Mouse (Mus musculus) embryonic facial prominence, embryonic 11.5 days (tissue): ENCODE results near the gene Flt3l. TPM values are rescaled to one million over a fixed set of nuclear protein-coding genes. Genes with fewer than 3 reads are reported as not detected.
"Not testable (repeated sequence)": the region's sequence is repeated elsewhere in the genome, so short reads cannot be mapped to it uniquely, and the experiment has no call there.

Experiments used
- ATAC-seq: fragments of 200-750 bp; cut with Nextera tagmentation; replicated peaks from 2 replicates; pipeline ENCODE4 v1.8.0; 2017; ENCODE audit warnings: low read depth; ENCODE audit not compliant: insufficient number of reproducible peaks, low FRiP score, low TSS enrichment
- DNase-seq: peaks from one replicate; pipeline ENCODE4 v3.0.0-alpha.2; 2015; ENCODE audit warnings: low spot score
- H3K27ac ChIP-seq: fragments of 300-500 bp; sonication (generic); replicated peaks from 2 replicates; pipeline ENCODE4 v1.5.1; 2014; ENCODE audit warnings: mild to moderate bottlenecking, low read depth, low read length, control low read depth
- H3K27me3 ChIP-seq: fragments of 300-500 bp; sonication (generic); 2 replicates; pipeline ENCODE4 v1.6.1; 2014; ENCODE audit warnings: mild to moderate bottlenecking, low read length, moderate library complexity, mixed read lengths; ENCODE audit not compliant: control insufficient read depth, insufficient read depth
- H3K36me3 ChIP-seq: fragments of 300-500 bp; sonication (generic); replicated peaks from 2 replicates; pipeline ENCODE4 v1.6.1; 2014; ENCODE audit warnings: low read depth, mild to moderate bottlenecking, low read length, moderate library complexity, mixed read lengths; ENCODE audit not compliant: control insufficient read depth, insufficient read depth
- H3K4me1 ChIP-seq: fragments of 300-500 bp; sonication (generic); 2 replicates; pipeline ENCODE4 v1.6.1; 2014; ENCODE audit warnings: low read length, mixed read lengths; ENCODE audit not compliant: control insufficient read depth, insufficient read depth
- H3K4me2 ChIP-seq: fragments of 300-500 bp; sonication (generic); 2 replicates; pipeline ENCODE4 v1.6.1; 2014; ENCODE audit warnings: low read depth, mild to moderate bottlenecking, control low read depth, low read length, moderate library complexity
- H3K4me3 ChIP-seq: fragments of 300-500 bp; sonication (generic); 2 replicates; pipeline ENCODE4 v1.5.1; 2014; ENCODE audit warnings: low read depth, low read length, control low read depth
- H3K9ac ChIP-seq: fragments of 300-500 bp; sonication (generic); replicated peaks from 2 replicates; pipeline ENCODE4 v1.6.1; 2014; ENCODE audit warnings: mild to moderate bottlenecking, control low read depth, low read length
- H3K9me3 ChIP-seq: fragments of 300-500 bp; sonication (generic); replicated peaks from 2 replicates; pipeline ENCODE4 v1.6.1; 2016; ENCODE audit warnings: mild to moderate bottlenecking, low read length, inconsistent platforms, mixed read lengths; ENCODE audit not compliant: control insufficient read depth
- WGBS: fragments of 180-500 bp; shearing (Covaris S2); extraction: QIAGEN DNeasy Blood & Tissue Kit; methylation state at CpG from one replicate; pipeline ENCODE4 v1.1.7; 2014; 5-methylcytosine and 5-hydroxymethylcytosine counted together
- polyA plus RNA-seq: library from polyadenylated mRNA; unstranded; fragments of >200 nt; fragmentation: Nextera tagmentation; extraction: Ambion mirVana; gene quantifications from 2 replicates; pipeline ENCODE4 v1.2.1, GENCODE M21; 2014

The Flt3l gene
- polyA plus RNA-seq, 1 experiment from 2014 or later = 0.52 TPM

DNA sequence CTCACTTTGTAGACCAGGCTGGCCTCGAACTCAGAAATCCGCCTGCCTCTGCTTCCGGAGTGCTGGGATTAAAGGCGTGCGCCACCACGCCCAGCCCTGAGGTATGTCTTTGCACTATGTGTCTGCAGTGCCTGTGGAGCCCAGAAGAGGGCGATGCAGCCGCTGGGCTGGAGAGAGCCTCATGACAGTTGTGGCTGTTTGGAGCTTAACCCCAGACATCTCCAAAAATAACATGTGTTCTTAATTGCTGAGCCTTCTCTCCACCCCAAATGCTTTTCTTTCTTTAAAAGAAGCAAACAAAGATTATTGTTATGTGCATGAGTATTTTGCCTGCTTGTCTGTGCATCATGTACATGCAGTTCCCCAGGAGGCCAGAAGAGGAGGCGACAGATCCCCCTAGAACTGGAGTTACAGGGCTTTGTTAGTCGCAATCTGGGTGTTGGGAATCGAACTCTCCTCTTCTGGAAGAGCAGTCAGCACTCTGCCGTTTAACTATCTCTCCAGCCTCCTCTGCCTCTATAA lies 18.8 kb upstream of the Flt3l start:
- peak overlapping the region; percentile 39; the same call in 1 of the 2 replicates for H3K4me2 ChIP-seq
- H3K4me3 ChIP-seq = peak overlapping the region; percentile 60
- no peak overlapping the region for H3K27ac ChIP-seq
- no peak overlapping the region; the same call in 1 of the 2 replicates for H3K9ac ChIP-seq
- no peaks in the 10 kb centered on the region for H3K9me3 ChIP-seq
- no peak; the same call in 1 of the 2 replicates for ATAC-seq
- H3K27me3 ChIP-seq = no peaks in the 10 kb centered on the region
- 79% methylated on average over 12 of the region's 12 CpGs for WGBS
- H3K4me1 ChIP-seq = peaks cover 6% of the 10 kb centered on the region
- DNase-seq = peak; percentile 51
- no peaks in the 10 kb centered on the region; the same call in 1 of the 2 replicates for H3K36me3 ChIP-seq

DNA sequence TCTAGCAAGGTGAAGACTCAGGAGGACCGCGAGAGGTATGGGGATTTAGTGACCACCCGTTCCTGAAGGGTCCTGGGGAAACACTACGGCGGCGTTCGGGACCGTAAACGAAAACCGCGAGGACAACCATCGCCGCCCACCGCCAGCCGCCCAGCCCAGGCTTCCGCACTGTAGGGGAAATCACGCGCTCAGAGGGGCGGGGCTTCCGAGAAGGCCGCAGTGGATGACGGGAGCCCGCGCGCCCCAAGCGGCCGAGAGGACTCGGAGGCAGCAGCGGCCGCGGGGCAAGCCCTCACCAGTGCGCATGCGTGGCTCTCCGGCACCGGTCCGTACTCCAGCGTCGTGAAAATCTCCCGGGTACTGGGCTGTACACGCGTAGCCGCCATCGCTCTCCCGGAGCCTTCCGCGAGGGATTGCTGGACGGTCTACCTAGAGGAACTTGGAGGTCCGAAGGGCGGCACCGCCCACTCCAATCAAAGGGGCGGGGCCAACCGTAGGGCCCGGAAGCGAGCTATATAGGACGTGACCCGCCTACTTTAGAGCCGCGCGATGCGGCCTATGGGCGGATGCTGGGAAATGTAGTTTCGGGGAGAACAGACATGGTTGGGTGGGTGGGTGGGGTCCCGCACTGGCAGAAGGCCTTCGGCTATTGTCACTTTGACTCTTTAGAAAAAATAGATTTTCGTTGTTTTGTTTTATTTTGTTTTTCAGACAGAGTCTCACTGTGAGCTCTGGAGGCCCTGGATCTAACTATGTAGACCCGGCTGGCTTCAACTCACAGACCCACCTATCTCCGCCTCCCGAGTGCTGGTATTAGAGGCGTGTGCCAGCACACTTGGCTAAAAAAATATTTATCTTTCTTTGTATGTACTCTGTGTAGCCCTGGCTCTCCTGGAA lies 18.1 kb upstream of the Flt3l start, which contains the start of the genes Pih1d1 and Aldh16a1:
Gene Pih1d1 (plus strand): TSS at position 208 of the 897 bp plus-strand sequence.
Gene Aldh16a1 (minus strand): TSS at position 489 of the 897 bp plus-strand sequence.
- peak within 1 kb of the TSS; percentile 60 for H3K4me3 ChIP-seq
- H3K27ac ChIP-seq = peak within 1 kb of the TSS; percentile 75
- H3K27me3 ChIP-seq = no peaks in the 10 kb centered on the region
- WGBS = 5% methylated on average over 69 of the region's 69 CpGs
- peak within 1 kb of the TSS; percentile 84 for H3K4me2 ChIP-seq
- peak; percentile 93 for ATAC-seq
- peak; percentile 97 for DNase-seq
- H3K9me3 ChIP-seq = no peaks in the 10 kb centered on the region
- peaks cover 6% of the 10 kb centered on the region for H3K4me1 ChIP-seq
- peak within 1 kb of the TSS; percentile 86 for H3K9ac ChIP-seq
- H3K36me3 ChIP-seq = no peaks in the 10 kb centered on the region; the same call in 1 of the 2 replicates

DNA sequence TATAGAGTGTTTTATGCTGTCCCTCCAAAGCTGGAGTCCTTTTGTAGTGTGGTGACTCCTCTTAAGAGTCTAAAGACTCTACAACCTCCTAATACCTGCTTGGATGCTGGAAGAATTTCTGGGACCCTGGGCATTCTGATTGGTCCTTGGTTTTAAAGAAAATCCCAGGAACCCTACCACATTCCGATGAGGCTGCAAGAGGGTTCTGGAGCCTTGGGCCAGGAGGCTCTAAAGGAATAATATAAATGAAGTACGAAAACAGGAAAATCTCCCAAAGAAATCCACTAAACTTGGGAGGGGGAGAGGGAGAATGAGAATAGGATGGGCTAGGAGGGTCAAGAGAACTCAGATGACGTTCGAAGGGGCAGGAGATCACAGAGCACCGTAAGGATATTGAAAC lies 17.4 kb upstream of the Flt3l start:
- WGBS = 3% methylated on average over 5 of the region's 5 CpGs

DNA sequence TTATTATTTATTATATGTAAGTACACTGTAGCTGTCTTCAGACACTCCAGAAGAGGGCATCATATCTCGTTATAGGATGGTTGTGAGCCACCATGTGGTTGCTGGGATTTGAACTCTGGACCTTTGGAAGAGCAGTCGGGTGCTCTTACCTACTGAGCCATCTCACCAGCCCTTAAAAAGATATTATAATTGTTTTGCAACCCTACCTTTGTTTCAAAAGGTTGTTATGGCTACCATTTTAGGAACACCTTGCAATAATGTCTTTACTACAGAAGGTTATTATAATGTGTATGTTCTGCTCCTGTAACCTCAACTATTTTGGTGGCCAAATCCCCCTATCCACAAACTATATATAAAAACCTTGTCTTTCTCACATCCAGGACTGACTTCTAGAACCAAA lies 16.8 kb upstream of the Flt3l start:
- not testable (repeated sequence) for H3K27me3 ChIP-seq, H3K27ac ChIP-seq, H3K36me3 ChIP-seq, H3K4me2 ChIP-seq, ATAC-seq, H3K9ac ChIP-seq, H3K4me3 ChIP-seq, DNase-seq, H3K4me1 ChIP-seq, H3K9me3 ChIP-seq
- WGBS = 81% methylated on average over 2 of the region's 2 CpGs

More for the DNA sequence above, 17.4 kb upstream of the Flt3l start:
- Histone ChIP-seq H3K4me2 (peak overlapping the region; percentile 84), H3K27ac (peak overlapping the region; percentile 75), H3K9ac (peak overlapping the region; percentile 86), H3K4me1 (peaks cover 6% of the 10 kb centered on the region), H3K4me3 (peak overlapping the region; percentile 60), H3K27me3 (no peaks in the 10 kb centered on the region), H3K9me3 (no peaks in the 10 kb centered on the region), H3K36me3 (no peaks in the 10 kb centered on the region)
- no peak for ATAC-seq
- DNase-seq = no peak

DNA sequence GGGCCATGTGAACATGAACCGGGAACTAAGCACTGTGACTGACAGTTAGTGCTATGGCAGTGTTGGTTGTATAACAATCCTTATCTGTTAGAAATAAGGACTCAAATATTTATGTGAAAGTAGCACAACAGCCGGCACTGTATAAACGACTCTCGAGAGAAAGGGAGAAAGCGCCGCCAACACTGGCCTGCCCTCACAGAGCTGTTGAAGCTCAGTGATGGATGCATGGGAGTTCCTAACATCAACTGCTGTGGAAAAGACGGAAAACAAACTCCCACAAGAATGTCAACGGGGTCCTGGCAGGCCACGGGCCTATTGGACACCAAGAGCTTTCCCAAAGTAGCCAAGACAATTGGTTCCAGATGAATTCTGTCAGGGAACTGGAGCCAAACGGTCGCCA lies 15.1 kb upstream of the Flt3l start:
- H3K27ac ChIP-seq = no peak overlapping the region
- no peak overlapping the region for H3K4me2 ChIP-seq
- no peak overlapping the region for H3K4me3 ChIP-seq
- 41% methylated on average over 11 of the region's 11 CpGs for WGBS
- no peaks in the 10 kb centered on the region for H3K9me3 ChIP-seq
- H3K9ac ChIP-seq = no peak overlapping the region
- no peaks in the 10 kb centered on the region for H3K36me3 ChIP-seq
- peak; percentile 40 for DNase-seq
- H3K4me1 ChIP-seq = peaks cover 6% of the 10 kb centered on the region
- no peaks in the 10 kb centered on the region for H3K27me3 ChIP-seq
- no peak for ATAC-seq

DNA sequence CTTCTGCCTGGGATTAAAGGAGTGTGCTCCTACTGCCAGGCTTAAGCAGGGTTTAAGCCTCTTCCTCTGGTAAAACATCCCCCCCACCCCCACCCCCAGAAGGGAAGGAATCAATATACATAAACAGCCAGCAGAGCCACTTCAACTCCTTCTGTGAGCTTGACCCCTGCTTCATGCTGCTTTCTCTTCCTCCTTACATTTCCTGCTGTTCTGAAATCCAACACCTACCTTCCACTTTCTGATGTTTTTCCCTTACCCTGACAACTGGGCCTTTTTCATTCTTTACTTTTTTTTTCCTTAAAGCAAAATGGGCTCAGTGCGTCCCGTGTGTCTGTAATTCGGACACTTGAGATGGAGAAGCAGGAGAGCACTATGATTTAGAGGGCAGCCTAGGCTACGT lies 14.1 kb upstream of the Flt3l start:
- H3K4me1 ChIP-seq = peaks cover 6% of the 10 kb centered on the region
- no peak for ATAC-seq
- WGBS = 48% methylated on average over 4 of the region's 4 CpGs

DNA sequence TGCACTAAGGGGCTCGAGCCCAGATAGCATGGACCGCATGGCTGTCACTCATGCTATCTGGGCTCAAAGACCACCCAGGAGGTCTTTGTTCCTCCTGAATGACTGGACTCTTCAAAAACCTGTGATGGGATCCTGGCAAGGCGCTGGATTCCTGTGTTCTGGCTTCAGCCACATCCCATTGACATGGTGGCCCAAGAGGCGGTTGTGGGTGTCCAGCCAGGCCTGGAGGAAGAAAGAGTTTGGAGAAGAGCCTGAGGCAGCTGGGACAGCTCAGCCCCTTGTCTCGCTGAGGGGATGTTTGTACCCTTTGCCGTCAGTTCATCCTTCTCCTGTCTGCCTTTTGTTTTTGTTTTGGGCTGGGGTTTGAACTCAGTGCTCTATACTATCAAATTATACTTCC lies 13.3 kb upstream of the Flt3l start:
- Histone ChIP-seq H3K36me3 (0 out of 2 replicates have a peak, but pooled peaks cover 3% of the 10 kb centered on the region), H3K4me3 (no peak overlapping the region), H3K4me2 (no peak overlapping the region), H3K9me3 (no peaks in the 10 kb centered on the region), H3K4me1 (peaks cover 6% of the 10 kb centered on the region), H3K9ac (no peak overlapping the region), H3K27me3 (no peaks in the 10 kb centered on the region), H3K27ac (no peak overlapping the region)
- ATAC-seq (no peak), DNase-seq (no peak)
- 50% methylated on average over 6 of the region's 6 CpGs for WGBS

More for the DNA sequence above, 14.1 kb upstream of the Flt3l start:
- no peaks in the 10 kb centered on the region for H3K27me3 ChIP-seq
- H3K9ac ChIP-seq = peak overlapping the region; percentile 23
- H3K4me2 ChIP-seq = no peak overlapping the region
- no peak overlapping the region for H3K27ac ChIP-seq
- no peaks in the 10 kb centered on the region for H3K9me3 ChIP-seq
- H3K36me3 ChIP-seq = 0 out of 2 replicates have a peak, but pooled peaks cover 2% of the 10 kb centered on the region
- no peak for DNase-seq
- H3K4me3 ChIP-seq = no peak overlapping the region
